Comparison of ENCODE assay signal across 9 mouse cellular contexts in genomic region chrX:167091841-167092240, GRCm38 (mm10).
DNase-seq lines count a peak whose midpoint lies in the region; ATAC-seq and TF ChIP-seq lines count a peak whose summit lies in the region.
"Had no signal": no experiment of that assay in that cellular context is flagged by ENCODE, and none has a peak within 500 bp of the region (broad histone marks: within the 10 kb centered on the region; RNA-seq: fewer than 3 reads in every experiment).

No protein-coding gene starts in this region.

- DNase-seq in heart, adult 2 months = peak; percentile 44 to 80
- DNase-seq in heart, embryonic 10.5 days (ENCODE audit: low spot score) = no peak
- peak; percentile 68 for DNase-seq in kidney, adult 9 months

- ATAC-seq in common myeloid progenitor, adult 5-6 weeks (replicated peaks; ENCODE audit: low read depth, poor library complexity, severe bottlenecking) = peak; percentile 76
- ATAC-seq in monocyte, adult 5-6 weeks (replicated peaks; ENCODE audit: insufficient number of reproducible peaks, low FRiP score, low TSS enrichment, poor library complexity, severe bottlenecking) = peak; percentile 99
- no peak for ATAC-seq in forebrain, embryonic 16.5 days
- ATAC-seq in hindbrain, embryonic 16.5 days = no peak
- no peak for ATAC-seq in hindbrain, embryonic 13.5 days (ENCODE audit: low FRiP score)

- no peaks in the 10 kb centered on the region for H3K79me2 ChIP-seq in heart, adult 2 months (replicated peaks; ENCODE audit: control insufficient read depth, insufficient read depth, low read length)

- WGBS in heart, adult 2 months = 47% methylated on average over 1 of the region's 1 CpGs
- WGBS in heart, embryonic 10.5 days = 55% methylated on average over 1 of the region's 1 CpGs
- 71% methylated on average over 1 of the region's 1 CpGs for WGBS in forebrain, embryonic 16.5 days
- 88% methylated on average over 1 of the region's 1 CpGs for WGBS in hindbrain, embryonic 16.5 days
- 61% methylated on average over 1 of the region's 1 CpGs for WGBS in hindbrain, embryonic 13.5 days

- no peaks in the 10 kb centered on the region for H3K27me3 ChIP-seq in heart, adult 2 months (ENCODE audit: control insufficient read depth, insufficient read depth, low read length)
- H3K27me3 ChIP-seq in heart, embryonic 10.5 days (ENCODE audit: insufficient read depth, poor library complexity, severe bottlenecking) = no peaks in the 10 kb centered on the region
- 0 out of 2 replicates have a peak, but pooled peaks cover 1% of the 10 kb centered on the region for H3K27me3 ChIP-seq in forebrain, embryonic 16.5 days (replicated peaks; ENCODE audit: control insufficient read depth, insufficient read depth, low read length)
- peaks cover 3% of the 10 kb centered on the region for H3K27me3 ChIP-seq in hindbrain, embryonic 16.5 days (replicated peaks; ENCODE audit: control insufficient read depth, insufficient read depth, low read length)
- H3K27me3 ChIP-seq in hindbrain, embryonic 13.5 days = peaks cover 20% of the 10 kb centered on the region; the same call in 1 of the 2 replicates

- H3K4me2 ChIP-seq in forebrain, embryonic 16.5 days (ENCODE audit: low read length) = no peak overlapping the region
- H3K4me2 ChIP-seq in hindbrain, embryonic 16.5 days (ENCODE audit: low read length) = no peak overlapping the region
- no peak overlapping the region for H3K4me2 ChIP-seq in hindbrain, embryonic 13.5 days
- H3K4me2 ChIP-seq: neural tube, embryonic 13.5 days had no signal

- peaks cover 4% of the 10 kb centered on the region for H3K4me1 ChIP-seq in heart, adult 2 months (ENCODE audit: control insufficient read depth, insufficient read depth, low read length)
- no peaks in the 10 kb centered on the region for H3K4me1 ChIP-seq in heart, embryonic 10.5 days
- H3K4me1 ChIP-seq in forebrain, embryonic 16.5 days (replicated peaks; ENCODE audit: control insufficient read depth, insufficient read depth, low read length) = no peaks in the 10 kb centered on the region
- no peaks in the 10 kb centered on the region for H3K4me1 ChIP-seq in hindbrain, embryonic 16.5 days (ENCODE audit: control insufficient read depth, insufficient read depth, low read depth, low read length)
- no peaks in the 10 kb centered on the region for H3K4me1 ChIP-seq in hindbrain, embryonic 13.5 days (replicated peaks)
- H3K4me1 ChIP-seq: neural tube, embryonic 13.5 days had no signal

- H3K9me3 ChIP-seq in heart, embryonic 10.5 days = no peaks in the 10 kb centered on the region
- no peaks in the 10 kb centered on the region for H3K9me3 ChIP-seq in forebrain, embryonic 16.5 days (ENCODE audit: control insufficient read depth, low read length)
- H3K9me3 ChIP-seq in hindbrain, embryonic 16.5 days (ENCODE audit: control insufficient read depth, low read length) = no peaks in the 10 kb centered on the region
- no peaks in the 10 kb centered on the region for H3K9me3 ChIP-seq in hindbrain, embryonic 13.5 days
- H3K9me3 ChIP-seq: neural tube, embryonic 13.5 days had no signal

- TF ChIP-seq CTCF in heart, adult 2 months (IDR thresholded peaks at IDR 0.05) = no peak

- H3K36me3 ChIP-seq in heart, adult 2 months (ENCODE audit: control insufficient read depth, insufficient read depth, low read length) = peaks cover 4% of the 10 kb centered on the region; the same call in 1 of the 2 replicates
- no peaks in the 10 kb centered on the region for H3K36me3 ChIP-seq in heart, embryonic 10.5 days
- no peaks in the 10 kb centered on the region for H3K36me3 ChIP-seq in forebrain, embryonic 16.5 days (ENCODE audit: control insufficient read depth, insufficient read depth)
- no peaks in the 10 kb centered on the region for H3K36me3 ChIP-seq in hindbrain, embryonic 16.5 days (ENCODE audit: control insufficient read depth, insufficient read depth, low read length)
- no peaks in the 10 kb centered on the region for H3K36me3 ChIP-seq in hindbrain, embryonic 13.5 days
- H3K36me3 ChIP-seq: neural tube, embryonic 13.5 days had no signal

- no peak overlapping the region for H3K4me3 ChIP-seq in heart, adult 2 months
- H3K4me3 ChIP-seq in heart, embryonic 10.5 days = no peak overlapping the region
- H3K4me3 ChIP-seq in forebrain, embryonic 16.5 days (replicated peaks; ENCODE audit: low read length) = no peak overlapping the region
- H3K4me3 ChIP-seq in hindbrain, embryonic 16.5 days (ENCODE audit: low read length) = no peak overlapping the region
- H3K4me3 ChIP-seq in hindbrain, embryonic 13.5 days = no peak overlapping the region
- H3K4me3 ChIP-seq: neural tube, embryonic 13.5 days had no signal

- no peak overlapping the region for H3K9ac ChIP-seq in heart, adult 2 months (ENCODE audit: low read depth, low read length)
- H3K9ac ChIP-seq in forebrain, embryonic 16.5 days (replicated peaks; ENCODE audit: low read depth, low read length) = no peak overlapping the region
- H3K9ac ChIP-seq in hindbrain, embryonic 16.5 days (ENCODE audit: low read depth, low read length) = no peak overlapping the region
- no peak overlapping the region for H3K9ac ChIP-seq in hindbrain, embryonic 13.5 days
- H3K9ac ChIP-seq: neural tube, embryonic 13.5 days had no signal

- TF ChIP-seq POLR2A in heart, adult 2 months (IDR thresholded peaks at IDR 0.05; ENCODE audit: insufficient read depth, low read depth, low read length) = peak; percentile 78

- H3K27ac ChIP-seq in heart, adult 2 months = peak overlapping the region; percentile 62
- no peak overlapping the region for H3K27ac ChIP-seq in heart, embryonic 10.5 days
- H3K27ac ChIP-seq in forebrain, embryonic 16.5 days (ENCODE audit: low read length) = no peak overlapping the region
- no peak overlapping the region for H3K27ac ChIP-seq in hindbrain, embryonic 16.5 days (ENCODE audit: low read depth, low read length)
- H3K27ac ChIP-seq in hindbrain, embryonic 13.5 days = no peak overlapping the region
- H3K27ac ChIP-seq: neural tube, embryonic 13.5 days had no signal

- intact Hi-C loops in heart, adult 2 months (cut with DNase I) = no loop called here

- TF ChIP-seq EP300 in heart, adult 2 months (IDR thresholded peaks at IDR 0.05; ENCODE audit: insufficient read depth, low read depth, low read length) = peak; percentile 84; the same call in 1 of the 2 replicates

Comparison
In these comparisons a context has a peak if more than half of its experiments do, and no peak if none do; other contexts are left out.
1. ATAC-seq: peak in common myeloid progenitor, adult 5-6 weeks (single experiment) and monocyte, adult 5-6 weeks (single experiment); none in forebrain, embryonic 16.5 days (single experiment), hindbrain, embryonic 16.5 days (single experiment) and hindbrain, embryonic 13.5 days (single experiment).